15 mouse cellular contexts compared by ENCODE assay signal in the genomic region with DNA sequence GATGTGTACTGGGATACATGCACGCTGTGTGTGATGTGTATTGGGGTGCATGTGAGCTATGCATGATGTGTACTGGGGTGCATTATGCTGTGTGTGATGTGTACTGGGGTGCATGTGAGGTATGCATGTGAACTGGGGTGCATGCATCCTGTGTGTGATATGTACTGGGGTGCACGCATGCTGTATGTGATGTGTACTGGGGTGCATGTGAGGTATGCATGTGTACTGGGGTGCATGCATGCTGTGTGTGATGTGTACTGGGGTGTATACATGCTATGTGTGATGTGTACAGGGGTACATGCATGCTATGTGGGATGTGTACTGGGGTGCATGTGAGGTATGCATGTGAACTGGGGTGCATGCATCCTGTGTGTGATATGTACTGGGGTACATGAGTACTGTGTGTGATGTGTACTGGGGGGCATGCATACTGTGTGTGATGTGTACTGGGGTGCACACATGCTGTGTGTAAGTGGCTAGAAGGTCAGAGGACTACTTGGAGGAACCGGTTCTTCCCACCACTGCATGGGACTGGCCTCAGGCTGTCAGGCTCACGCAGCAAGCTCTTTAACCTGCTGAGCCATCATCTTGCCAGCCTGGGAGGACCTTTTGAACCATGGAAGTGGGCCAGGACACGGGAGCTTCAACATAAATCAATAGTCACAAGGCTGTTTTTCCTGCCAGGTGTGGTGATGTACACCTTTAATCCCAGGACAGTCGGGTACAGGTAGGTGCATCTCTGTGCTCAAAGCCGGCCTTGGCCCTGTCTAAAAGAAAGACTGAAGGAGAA. TPM values are rescaled to one million over a fixed set of nuclear protein-coding genes. Genes with fewer than 3 reads are reported as not detected.
A peak's percentile ranks its signal among the peaks of the same experiment; 100 is the strongest.
DNase-seq lines count a peak whose midpoint lies in the region; ATAC-seq and TF ChIP-seq lines count a peak whose summit lies in the region.
"Had no signal": no experiment of that assay in that cellular context is flagged by ENCODE, and none has a peak within 500 bp of the region (broad histone marks: within the 10 kb centered on the region; RNA-seq: fewer than 3 reads in every experiment).

No protein-coding gene starts in this region.

- H3K4me3 ChIP-seq in liver, adult 2 months (ENCODE audit: insufficient read depth, low read depth, low read length), result no peak overlapping the region
- H3K4me3 ChIP-seq in liver, embryonic 12.5 days, result no peak overlapping the region
- no peak overlapping the region for H3K4me3 ChIP-seq in intestine, embryonic 15.5 days (replicated peaks)
- no peak overlapping the region for H3K4me3 ChIP-seq in small intestine, adult 2 months (ENCODE audit: low read depth, low read length)
- H3K4me3 ChIP-seq: hindbrain, embryonic 15.5 days had no signal

- no peak for ATAC-seq in liver, embryonic 12.5 days
- ATAC-seq in intestine, embryonic 15.5 days, result peak; percentile 59
- ATAC-seq: forebrain, embryonic 16.5 days had no signal

- H3K27ac ChIP-seq in liver, adult 2 months (replicated peaks; ENCODE audit: insufficient read depth, low read depth, low read length), result no peak overlapping the region
- no peak overlapping the region for H3K27ac ChIP-seq in liver, embryonic 12.5 days
- 0 out of 2 replicates have a peak overlapping the region, but pooled peaks have one; percentile 11 for H3K27ac ChIP-seq in intestine, embryonic 15.5 days
- peak overlapping the region; percentile 79 for H3K27ac ChIP-seq in small intestine, adult 2 months (ENCODE audit: insufficient read depth, low read depth, low read length)
- H3K27ac ChIP-seq: hindbrain, embryonic 15.5 days; liver, embryonic 14.5 days had no signal

- no peaks in the 10 kb centered on the region for H3K36me3 ChIP-seq in liver, adult 2 months (ENCODE audit: control insufficient read depth, insufficient read depth, low read length)
- no peaks in the 10 kb centered on the region for H3K36me3 ChIP-seq in liver, embryonic 12.5 days
- H3K36me3 ChIP-seq in intestine, embryonic 15.5 days, result no peaks in the 10 kb centered on the region
- H3K36me3 ChIP-seq in small intestine, adult 2 months (ENCODE audit: control insufficient read depth, insufficient read depth, low read length), result no peaks in the 10 kb centered on the region
- H3K36me3 ChIP-seq: hindbrain, embryonic 15.5 days had no signal

- TF ChIP-seq POLR2A in liver, adult 2 months (IDR thresholded peaks at IDR 0.05; ENCODE audit: extremely low read depth, insufficient read depth, low read length), result no peak
- TF ChIP-seq POLR2A in small intestine, adult 2 months (IDR thresholded peaks at IDR 0.05; ENCODE audit: low read depth, low read length), result no peak

- H3K27me3 ChIP-seq in liver, adult 2 months (ENCODE audit: control insufficient read depth, insufficient read depth, low read length), result no peaks in the 10 kb centered on the region
- H3K27me3 ChIP-seq in liver, embryonic 12.5 days (replicated peaks), result no peaks in the 10 kb centered on the region
- H3K27me3 ChIP-seq in intestine, embryonic 15.5 days (replicated peaks), result no peaks in the 10 kb centered on the region
- H3K27me3 ChIP-seq in small intestine, adult 2 months (ENCODE audit: control insufficient read depth, insufficient read depth, low read length), result no peaks in the 10 kb centered on the region
- H3K27me3 ChIP-seq: hindbrain, embryonic 15.5 days had no signal

- no peak overlapping the region for H3K4me2 ChIP-seq in liver, embryonic 12.5 days
- H3K4me2 ChIP-seq in intestine, embryonic 15.5 days (replicated peaks), result no peak overlapping the region
- H3K4me2 ChIP-seq: hindbrain, embryonic 15.5 days had no signal

- 37% methylated on average over 7 of the region's 7 CpGs for WGBS in liver, adult 2 months
- WGBS in liver, embryonic 12.5 days (ENCODE audit: insufficient replicate concordance), result 69% methylated on average over 7 of the region's 7 CpGs
- 65% methylated on average over 7 of the region's 7 CpGs for WGBS in intestine, embryonic 15.5 days
- 43% methylated on average over 7 of the region's 7 CpGs for WGBS in small intestine, adult 2 months

- no peak for TF ChIP-seq CTCF in liver, adult 2 months (IDR thresholded peaks at IDR 0.05; ENCODE audit: low read depth, low read length)
- TF ChIP-seq CTCF in small intestine, adult 2 months (IDR thresholded peaks at IDR 0.05; ENCODE audit: extremely low read depth, insufficient read length, insufficient replicate concordance, low read depth, low read length), result no peak

- peaks cover 12% of the 10 kb centered on the region for H3K9me3 ChIP-seq in liver, embryonic 12.5 days (replicated peaks)
- no peaks in the 10 kb centered on the region for H3K9me3 ChIP-seq in intestine, embryonic 15.5 days
- H3K9me3 ChIP-seq: hindbrain, embryonic 15.5 days had no signal

- peak; percentile 91 for DNase-seq in liver, adult 2 months (ENCODE audit: extremely low read depth, low read depth, low spot score)
- peak; percentile 84 for DNase-seq in kidney, adult 9 months
- no peak for DNase-seq in gastrocnemius, adult 18-20 months (ENCODE audit: low spot score)
- DNase-seq in c-Kit-positive CD71-positive TER-119-positive erythroid progenitor cells, embryonic 14.5 days (ENCODE audit: low spot score), result no peak
- DNase-seq: adrenal gland, adult 2 months; cerebellum, adult 18-20 months; midbrain, embryonic 14.5 days; right cerebral cortex, adult 18-20 months; spleen, adult 18-20 months had no signal

- H3K9ac ChIP-seq in liver, adult 2 months (ENCODE audit: low read depth, low read length), result no peak overlapping the region
- H3K9ac ChIP-seq in liver, embryonic 12.5 days, result no peak overlapping the region
- no peak overlapping the region for H3K9ac ChIP-seq in intestine, embryonic 15.5 days
- H3K9ac ChIP-seq: hindbrain, embryonic 15.5 days; liver, embryonic 14.5 days had no signal

- H3K4me1 ChIP-seq in liver, adult 2 months (ENCODE audit: control insufficient read depth, insufficient read depth, low read length), result peaks cover 19% of the 10 kb centered on the region
- H3K4me1 ChIP-seq in liver, embryonic 12.5 days, result peaks cover 34% of the 10 kb centered on the region
- no peaks in the 10 kb centered on the region for H3K4me1 ChIP-seq in intestine, embryonic 15.5 days (replicated peaks)
- peaks cover 23% of the 10 kb centered on the region; the same call in 1 of the 2 replicates for H3K4me1 ChIP-seq in small intestine, adult 2 months (ENCODE audit: control insufficient read depth, insufficient read depth, insufficient read length, low read length)
- H3K4me1 ChIP-seq: hindbrain, embryonic 15.5 days had no signal

- H3K79me2 ChIP-seq in liver, adult 2 months (ENCODE audit: control insufficient read depth, insufficient read depth, low read length), result no peaks in the 10 kb centered on the region

RNA-seq across cellular contexts. Expression of a gene that starts 45.4 kb away (rescaled TPM):
- 10.1 and 12.6 TPM in 2 replicates for total RNA-seq in liver, adult 2 months (2014; rRNA removed)
- 8.6 and 9.3 TPM in 2 replicates for polyA plus RNA-seq in liver, adult 2 months (2012; rRNA removed)
- 56.8 and 62.0 TPM in 2 replicates for polyA plus RNA-seq in liver, embryonic 12.5 days (2016; fragmentation: Nextera tagmentation; extraction: Ambion mirVana)
- polyA plus RNA-seq in intestine, embryonic 15.5 days (2015; fragmentation: Nextera tagmentation; extraction: Ambion mirVana), result 41.3 and 43.7 TPM in 2 replicates
- polyA plus RNA-seq in small intestine, adult 2 months (2012; rRNA removed), result 20.4 and 35.4 TPM in 2 replicates
- 10 to 100 TPM; 27.9 to 31.2 TPM for total RNA-seq in gastrocnemius, adult 18-20 months (2021)

Comparison
In these comparisons a context has a peak if more than half of its experiments do, and no peak if none do; other contexts are left out.
1. DNase-seq: peak in liver, adult 2 months (single experiment) and kidney, adult 9 months (single experiment); none in gastrocnemius, adult 18-20 months (single experiment) and c-Kit-positive CD71-positive TER-119-positive erythroid progenitor cells, embryonic 14.5 days (single experiment).
2. H3K27ac ChIP-seq: peak in intestine, embryonic 15.5 days (single experiment) and small intestine, adult 2 months (single experiment); none in liver, adult 2 months (single experiment) and liver, embryonic 12.5 days (single experiment).